Mouse (Mus musculus): ENCODE measurements around the gene Fgfr2.

DNA sequence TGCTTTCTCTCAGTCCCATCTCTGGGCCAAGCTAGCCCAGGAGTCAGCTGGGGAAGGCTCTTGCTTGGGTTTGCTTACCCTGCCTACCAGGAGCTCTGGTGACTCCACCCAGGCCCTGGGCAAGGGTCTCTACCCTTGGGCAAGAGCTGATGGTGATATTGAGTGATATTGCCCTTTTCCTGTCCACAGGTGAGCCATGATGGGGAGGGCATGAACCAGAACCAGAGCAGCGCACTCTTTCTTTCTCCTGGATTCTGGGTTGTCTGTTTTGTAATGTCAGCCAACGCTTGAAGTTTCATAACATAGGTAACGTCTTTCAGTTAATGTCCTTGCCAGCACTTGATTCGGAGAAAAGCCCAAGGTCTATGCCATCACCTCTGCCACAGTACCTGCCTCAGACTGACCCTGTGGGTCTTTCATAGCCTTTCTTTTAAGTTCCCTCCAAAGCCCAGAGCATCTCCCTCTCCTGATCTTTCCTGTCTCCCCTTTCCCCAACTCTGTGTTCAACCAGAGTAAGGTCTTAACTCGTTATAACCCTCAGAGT, 506.1 kb downstream of the Fgfr2 start:
- TF ChIP-seq CTCF (IDR thresholded peaks at IDR 0.05; ENCODE audit: control insufficient read depth, insufficient read depth, insufficient replicate concordance, low read depth, low read length): no peak
- TF ChIP-seq POLR2A (IDR thresholded peaks at IDR 0.05; ENCODE audit: control insufficient read depth, low read depth, low read length): no peak
